Mouse (Mus musculus): ENCODE results near the gene Eps8l3.

Gene Eps8l3

DNA sequence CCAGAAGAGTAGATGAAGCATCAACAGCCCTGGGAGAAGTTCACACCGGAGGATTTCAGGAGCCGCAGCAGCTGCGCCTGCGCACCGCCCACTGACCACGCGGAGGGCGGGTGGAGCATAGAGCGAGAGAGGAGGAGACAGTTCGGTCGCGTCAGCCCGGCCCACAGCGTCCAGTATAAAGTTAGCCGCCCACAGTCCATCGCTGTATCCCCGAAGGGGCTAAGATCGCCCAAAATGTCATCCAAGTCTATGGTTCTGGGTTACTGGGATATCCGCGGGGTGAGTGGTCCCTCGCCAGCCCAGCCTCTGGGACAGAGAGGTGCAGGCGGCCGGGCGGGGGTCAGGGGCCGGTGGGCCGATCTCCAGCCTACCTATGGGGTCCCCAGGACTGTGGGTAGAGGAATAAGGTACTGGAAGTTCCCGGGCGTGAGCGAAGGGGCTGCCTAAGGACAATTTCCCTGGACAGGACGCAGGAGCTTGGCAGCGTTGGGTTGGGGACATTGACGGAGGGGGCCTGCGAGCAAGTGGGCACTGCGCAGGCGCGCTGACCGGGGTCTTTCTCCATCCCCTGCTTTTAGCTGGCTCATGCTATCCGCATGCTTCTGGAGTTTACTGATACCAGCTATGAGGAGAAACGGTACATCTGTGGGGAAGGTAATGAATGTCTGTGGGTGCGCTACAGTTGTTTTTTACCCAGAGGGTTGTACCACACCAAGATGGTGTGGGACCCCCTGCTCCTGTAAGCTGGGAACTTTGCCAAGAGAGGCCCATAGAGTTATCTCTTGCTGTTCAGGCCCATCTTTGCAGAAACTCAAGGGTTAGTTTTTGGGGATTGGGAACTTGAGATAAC lies 18.9 kb downstream of the Eps8l3 start, which contains the start of gene Gstm5:
TSS of gene Gstm5 (plus strand) at position 102 of the 850 bp plus-strand sequence.
- peak in 1 of 2 experiments; percentile 25 for DNase-seq

GRCm38 (mm10) chr3:107898691-107899090 lies 21.7 kb downstream of the Eps8l3 start:
- no peak for DNase-seq

DNA sequence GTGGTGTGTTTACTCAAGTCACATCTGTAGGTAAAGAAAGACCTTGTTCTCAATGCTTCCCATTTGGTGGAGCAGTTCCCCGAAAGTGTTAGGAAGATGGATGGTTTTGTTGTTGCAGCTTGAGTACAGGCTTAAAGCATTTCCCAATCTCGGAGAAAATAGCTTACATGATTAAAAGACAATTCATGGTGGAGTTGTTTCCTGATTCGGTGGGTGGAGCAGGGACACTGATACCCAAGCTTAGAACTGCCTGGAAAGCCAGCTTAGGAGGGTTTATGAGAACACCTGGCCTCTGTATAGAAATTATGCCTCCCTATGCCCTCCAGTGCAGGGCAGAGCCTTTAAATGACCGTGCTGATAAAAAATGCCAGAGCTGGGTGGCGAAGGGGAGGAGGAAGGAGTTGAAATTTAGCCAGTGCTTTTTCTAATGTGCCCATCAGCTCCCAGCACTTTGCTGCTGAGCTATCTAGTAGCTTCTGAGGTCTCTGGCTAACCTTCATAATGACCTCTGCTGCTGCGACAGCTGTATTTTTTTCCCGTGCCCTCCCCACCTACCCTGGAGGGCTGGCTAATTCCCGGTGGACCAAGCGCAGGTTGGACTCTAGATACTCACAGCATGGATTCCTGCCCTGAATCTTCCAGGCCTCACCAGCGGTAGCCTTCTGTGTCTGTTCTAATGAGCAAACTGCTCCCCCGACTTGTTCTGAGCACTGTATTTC lies 24.1 kb downstream of the Eps8l3 start:
- DNase-seq, result no peak

DNA sequence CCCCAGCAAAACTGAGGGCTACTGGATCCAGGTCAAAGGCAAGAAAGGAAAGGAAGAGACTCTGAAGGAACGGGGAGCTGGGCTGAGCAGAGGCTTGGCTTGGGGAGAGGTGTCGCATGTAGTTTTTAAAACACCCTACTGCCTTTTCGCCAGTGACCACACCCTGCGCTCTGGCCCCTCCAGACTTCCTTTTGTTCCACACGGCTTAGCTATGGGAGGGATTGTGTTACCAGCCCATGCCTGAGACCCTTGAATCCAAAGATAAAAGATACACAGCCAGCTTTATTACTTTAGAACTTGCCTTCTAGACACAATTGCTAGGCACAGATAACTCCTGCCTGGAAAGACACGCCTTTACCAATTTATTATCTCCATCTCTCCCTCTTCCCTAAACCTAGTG lies 28.9 kb downstream of the Eps8l3 start:
- no peak for DNase-seq

- DNase-seq, result no peak
Measured at GRCm38 (mm10) chr3:107916674-107917073, 39.6 kb downstream of the Eps8l3 start.

DNA sequence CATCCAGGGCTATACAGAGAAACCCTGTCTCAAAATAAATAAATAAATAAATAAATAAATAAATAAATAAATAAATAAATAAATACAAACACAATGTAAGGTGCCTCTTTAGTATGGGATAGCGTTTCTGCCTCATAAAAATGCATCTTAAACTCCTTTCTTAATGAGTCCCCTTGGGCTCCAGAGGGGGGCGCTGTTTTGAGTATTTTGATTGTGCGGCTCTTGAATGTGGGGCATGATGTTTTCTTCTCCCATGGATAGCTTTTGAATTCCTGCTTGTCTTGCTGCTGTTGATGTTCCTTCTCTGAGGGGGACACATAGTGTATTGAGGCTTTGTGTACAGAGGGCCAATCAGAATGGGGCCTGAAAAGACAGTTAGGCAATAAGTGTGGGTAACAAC lies 40.1 kb downstream of the Eps8l3 start:
- no peak for DNase-seq

GRCm38 (mm10) chr3:107917783-107918408 lies 40.9 kb downstream of the Eps8l3 start:
- DNase-seq, result peak in 1 of 2 experiments; percentile 27

DNA sequence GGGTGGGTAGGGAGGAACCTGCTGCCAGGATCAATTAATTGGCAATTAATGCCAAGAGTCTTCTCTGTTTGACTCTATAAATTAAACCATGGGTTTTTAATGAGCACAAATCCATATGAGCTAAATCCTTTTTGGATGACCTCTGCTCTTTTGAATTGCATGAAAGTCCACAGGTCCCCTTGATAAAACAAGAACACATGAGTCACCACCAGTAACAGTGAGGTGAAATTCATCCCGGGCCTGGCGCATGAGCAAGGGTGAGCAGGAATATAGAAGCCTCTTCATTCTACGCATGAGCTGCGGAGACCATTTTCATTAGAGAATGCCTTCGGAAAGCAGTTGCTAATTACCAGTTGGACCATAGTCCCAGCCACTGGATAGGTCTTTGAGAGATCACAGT lies 43.3 kb downstream of the Eps8l3 start:
- DNase-seq, result no peak

DNA sequence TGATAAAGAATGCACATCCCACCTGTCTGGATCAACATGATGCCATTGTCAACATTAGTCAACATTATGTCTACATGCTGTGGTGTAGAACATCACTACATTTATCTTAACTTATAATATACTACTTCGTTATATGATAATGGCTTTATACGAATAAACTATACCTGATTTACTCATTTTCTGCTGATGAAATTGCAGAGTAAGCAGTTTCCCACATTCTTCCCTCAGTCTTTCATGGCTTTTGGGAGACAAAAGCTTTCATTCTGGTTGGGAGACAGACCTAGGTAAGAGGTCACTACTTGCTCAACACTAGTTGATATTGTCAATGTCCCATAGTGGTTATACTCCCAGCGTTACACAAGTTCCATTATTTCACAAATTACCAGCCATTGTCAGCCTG lies 48.3 kb downstream of the Eps8l3 start:
- DNase-seq, result no peak

DNA sequence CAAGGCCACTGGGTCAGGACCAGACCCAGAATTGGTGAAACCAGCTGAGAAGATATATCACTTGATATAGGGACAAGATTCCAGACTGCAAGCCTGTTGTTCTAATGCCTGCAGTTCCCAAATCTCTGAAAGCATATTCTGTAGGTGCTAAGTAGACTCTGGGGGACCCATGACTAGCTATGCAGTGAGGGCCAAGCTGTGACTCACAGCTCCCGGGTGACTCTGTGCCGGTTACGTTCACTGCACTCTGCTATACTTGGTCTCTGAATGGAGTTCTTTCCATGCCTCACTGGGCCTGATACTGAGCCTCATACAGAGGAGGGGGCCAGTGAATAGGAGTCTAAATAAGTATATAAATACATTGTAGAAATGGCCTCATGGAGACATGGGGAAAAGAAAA lies 50.8 kb downstream of the Eps8l3 start:
- DNase-seq, result no peak

DNA sequence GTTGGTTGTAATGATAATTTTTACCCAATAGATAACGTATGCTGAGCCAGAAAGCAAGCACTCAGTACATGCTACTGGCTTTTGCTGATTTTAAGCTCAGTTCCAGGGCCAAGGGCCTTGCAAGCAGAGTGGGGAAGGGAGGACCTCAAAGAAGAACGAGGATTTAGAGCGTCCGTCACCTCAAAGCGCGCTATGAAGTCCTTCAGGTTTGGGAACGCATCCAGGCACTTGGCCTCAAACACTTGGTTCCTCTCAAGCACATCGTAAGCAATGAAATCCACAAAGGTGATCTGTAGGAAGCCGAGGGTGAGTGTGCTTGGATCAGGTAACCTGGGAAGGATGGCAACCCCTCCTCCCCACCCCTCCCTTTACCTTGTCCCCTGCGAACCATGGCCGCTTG lies 51.7 kb downstream of the Eps8l3 start:
- no peak for DNase-seq

DNA sequence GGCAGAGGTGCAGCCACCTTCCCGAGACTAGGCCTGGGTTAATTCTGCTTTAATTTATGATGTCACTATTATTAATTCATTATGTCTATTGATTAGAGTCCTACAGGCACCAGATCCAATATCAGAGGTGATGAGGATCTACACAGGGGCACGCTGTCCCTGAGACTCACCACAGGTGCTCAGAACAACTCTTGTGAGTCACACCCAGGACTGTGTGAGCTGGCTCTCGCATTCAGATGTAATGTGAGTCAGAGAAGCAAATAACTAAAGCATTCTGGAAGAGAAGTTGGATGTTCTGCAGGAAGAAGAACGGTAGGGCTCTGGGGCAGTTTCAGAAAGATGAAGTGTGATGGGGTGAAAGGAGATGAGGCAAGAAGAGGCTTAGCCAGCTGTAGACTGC lies 52.2 kb downstream of the Eps8l3 start:
- no peak for DNase-seq

GRCm38 (mm10) chr3:107929731-107930130 lies 52.7 kb downstream of the Eps8l3 start:
- DNase-seq, result no peak

- no peak for DNase-seq
Measured at GRCm38 (mm10) chr3:107931134-107931533, 54.1 kb downstream of the Eps8l3 start.

GRCm38 (mm10) chr3:107931670-107932069 lies 54.6 kb downstream of the Eps8l3 start, which contains the start of gene Gstm7:
Gstm7 (minus strand) TSS chr3:107931817.
- DNase-seq, result peak; percentile 69 to 77

DNA sequence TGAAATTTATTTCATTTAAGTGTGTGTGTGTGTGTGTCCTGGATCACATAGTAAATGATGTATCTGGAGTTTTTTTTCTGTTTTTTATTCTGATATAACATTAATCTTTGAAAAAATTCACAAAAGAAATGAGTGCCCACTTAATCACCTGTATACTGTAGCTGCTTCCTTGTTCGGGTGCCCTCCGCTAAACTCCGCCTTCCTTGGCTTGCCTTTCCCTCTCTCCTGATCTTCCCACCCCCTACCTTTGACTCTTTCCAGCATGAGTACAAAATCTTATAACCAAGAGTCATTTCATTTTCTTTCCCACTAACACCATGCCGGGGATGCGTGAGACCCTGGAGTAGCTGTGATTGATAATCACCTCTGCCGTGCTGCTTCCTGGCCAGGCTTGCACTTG lies 55.1 kb downstream of the Eps8l3 start:
- DNase-seq, result no peak

GRCm38 (mm10) chr3:107935268-107935667 lies 58.2 kb downstream of the Eps8l3 start:
- no peak for DNase-seq

DNA sequence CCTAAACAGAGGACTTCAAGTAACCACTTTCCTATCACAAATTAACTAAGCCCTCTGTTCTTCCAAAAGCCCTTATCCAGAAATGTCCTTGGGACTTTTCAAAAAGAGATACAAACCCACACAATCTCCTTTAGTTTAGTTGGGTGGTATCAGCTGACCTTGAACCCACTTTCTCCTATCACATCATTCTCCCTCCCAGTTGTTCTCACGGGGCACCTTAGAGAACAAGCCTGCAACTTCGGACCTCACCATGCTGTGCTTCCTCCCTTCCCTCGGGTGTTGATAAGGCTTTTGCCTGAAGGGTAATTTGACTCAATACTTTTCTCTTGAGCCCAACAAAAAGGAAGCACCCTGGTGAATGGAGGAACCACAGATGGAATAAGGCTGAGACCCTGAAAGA lies 58.9 kb downstream of the Eps8l3 start:
- DNase-seq, result no peak

GRCm38 (mm10) chr3:107939403-107939802 lies 62.4 kb downstream of the Eps8l3 start:
- peak in 1 of 2 experiments; percentile 24 for DNase-seq

GRCm38 (mm10) chr3:107939830-107940229 lies 62.8 kb downstream of the Eps8l3 start:
- no peak for DNase-seq

DNA sequence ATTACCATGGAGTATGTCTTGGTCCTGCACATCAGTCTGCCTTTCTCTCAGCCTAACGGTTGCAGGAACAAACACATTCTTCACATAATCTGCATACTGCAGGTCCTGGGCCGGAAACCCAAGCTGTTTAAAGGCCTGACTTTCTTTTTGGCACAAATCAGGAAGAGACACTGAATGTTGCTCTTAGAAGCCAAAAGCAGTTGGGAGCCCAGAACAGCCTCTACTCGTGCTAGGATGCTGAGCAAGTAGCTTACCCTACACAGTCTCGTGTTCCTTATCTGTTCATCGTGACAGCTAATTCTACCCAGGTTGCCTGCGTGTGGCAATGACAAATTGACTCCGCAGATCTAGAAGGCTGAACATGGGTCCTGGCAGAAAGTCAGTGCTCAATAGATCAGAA lies 63.5 kb downstream of the Eps8l3 start:
- no peak for DNase-seq

- no peak for DNase-seq
Measured at GRCm38 (mm10) chr3:107941261-107941660, 64.2 kb downstream of the Eps8l3 start.
